Mouse (Mus musculus): ENCODE results near the gene Sdk1. TPM values are rescaled to one million over a fixed set of nuclear protein-coding genes. Genes with fewer than 3 reads are reported as not detected.

The Sdk1 gene
- polyA plus RNA-seq, 1 experiment from 2014 or later = 1.1 TPM

GRCm38 (mm10) chr5:141754278-141754677 lies 513.0 kb downstream of the Sdk1 start:
- no peaks in the 10 kb centered on the region for H3K36me3 ChIP-seq (ENCODE audit: control insufficient read depth, insufficient read depth, low read length)
- no peaks in the 10 kb centered on the region for H3K27me3 ChIP-seq (ENCODE audit: control insufficient read depth, insufficient read depth, low read length)
- 0 out of 2 replicates have a peak, but pooled peaks cover 2% of the 10 kb centered on the region for H3K4me1 ChIP-seq (replicated peaks; ENCODE audit: control insufficient read depth, insufficient read depth)
- no peaks in the 10 kb centered on the region for H3K9me3 ChIP-seq (ENCODE audit: control insufficient read depth, low read length)
- TF ChIP-seq CTCF (IDR thresholded peaks at IDR 0.05; ENCODE audit: low read depth) (no peak), EP300 (optimal IDR thresholded peaks at IDR 0.05) (no peak)
- H3K27ac ChIP-seq (replicated peaks) = no peak overlapping the region
- H3K4me2 ChIP-seq (replicated peaks; ENCODE audit: low read depth) = no peak overlapping the region
- DNase-seq (ENCODE audit: low spot score) (no peak), ATAC-seq (ENCODE audit: low FRiP score, low TSS enrichment) (no peak)
- H3K4me3 ChIP-seq (ENCODE audit: low read depth, low read length) = no peak overlapping the region
- no peak overlapping the region for H3K9ac ChIP-seq (ENCODE audit: low read length)
- WGBS = 37% methylated on average over 7 of the region's 7 CpGs

GRCm38 (mm10) chr5:141758885-141759284 lies 517.6 kb downstream of the Sdk1 start:
- no peaks in the 10 kb centered on the region for H3K9me3 ChIP-seq (ENCODE audit: control insufficient read depth, low read length)
- 0 out of 2 replicates have a peak, but pooled peaks cover 2% of the 10 kb centered on the region for H3K4me1 ChIP-seq (replicated peaks; ENCODE audit: control insufficient read depth, insufficient read depth)
- H3K9ac ChIP-seq (ENCODE audit: low read length) = no peak overlapping the region
- DNase-seq (ENCODE audit: low spot score) = peak; percentile 16
- ATAC-seq (ENCODE audit: low FRiP score, low TSS enrichment) = no peak
- H3K36me3 ChIP-seq (ENCODE audit: control insufficient read depth, insufficient read depth, low read length) = no peaks in the 10 kb centered on the region
- no peaks in the 10 kb centered on the region for H3K27me3 ChIP-seq (ENCODE audit: control insufficient read depth, insufficient read depth, low read length)
- no peak overlapping the region for H3K4me3 ChIP-seq (ENCODE audit: low read depth, low read length)
- H3K27ac ChIP-seq (replicated peaks) = no peak overlapping the region
- TF ChIP-seq CTCF (IDR thresholded peaks at IDR 0.05; ENCODE audit: low read depth) (no peak), EP300 (optimal IDR thresholded peaks at IDR 0.05) (no peak)
- H3K4me2 ChIP-seq (replicated peaks; ENCODE audit: low read depth) = no peak overlapping the region
- 31% methylated on average over 8 of the region's 8 CpGs for WGBS

GRCm38 (mm10) chr5:141764111-141764510 lies 522.8 kb downstream of the Sdk1 start:
- Histone ChIP-seq H3K9me3 (ENCODE audit: control insufficient read depth, low read length) (no peaks in the 10 kb centered on the region), H3K27me3 (ENCODE audit: control insufficient read depth, insufficient read depth, low read length) (no peaks in the 10 kb centered on the region), H3K9ac (ENCODE audit: low read length) (no peak overlapping the region), H3K27ac (replicated peaks) (no peak overlapping the region), H3K4me3 (ENCODE audit: low read depth, low read length) (no peak overlapping the region), H3K36me3 (ENCODE audit: control insufficient read depth, insufficient read depth, low read length) (no peaks in the 10 kb centered on the region), H3K4me2 (replicated peaks; ENCODE audit: low read depth) (no peak overlapping the region), H3K4me1 (replicated peaks; ENCODE audit: control insufficient read depth, insufficient read depth) (no peaks in the 10 kb centered on the region)
- WGBS = 83% methylated on average over 6 of the region's 6 CpGs
- ATAC-seq (ENCODE audit: low FRiP score, low TSS enrichment) (no peak), DNase-seq (ENCODE audit: low spot score) (no peak)
- TF ChIP-seq EP300 (optimal IDR thresholded peaks at IDR 0.05) (no peak), CTCF (IDR thresholded peaks at IDR 0.05; ENCODE audit: low read depth) (no peak)

GRCm38 (mm10) chr5:141768761-141769515 lies 527.6 kb downstream of the Sdk1 start:
- Histone ChIP-seq H3K4me3 (ENCODE audit: low read depth, low read length) (no peak overlapping the region), H3K4me1 (replicated peaks; ENCODE audit: control insufficient read depth, insufficient read depth) (no peaks in the 10 kb centered on the region), H3K36me3 (ENCODE audit: control insufficient read depth, insufficient read depth, low read length) (no peaks in the 10 kb centered on the region), H3K27me3 (ENCODE audit: control insufficient read depth, insufficient read depth, low read length) (no peaks in the 10 kb centered on the region), H3K9ac (ENCODE audit: low read length) (no peak overlapping the region), H3K9me3 (ENCODE audit: control insufficient read depth, low read length) (no peaks in the 10 kb centered on the region), H3K27ac (replicated peaks) (no peak overlapping the region), H3K4me2 (replicated peaks; ENCODE audit: low read depth) (no peak overlapping the region)
- TF ChIP-seq CTCF (IDR thresholded peaks at IDR 0.05; ENCODE audit: low read depth) = no peak
- TF ChIP-seq EP300 (optimal IDR thresholded peaks at IDR 0.05) = no peak
- WGBS = 25% methylated on average over 10 of the region's 10 CpGs
- DNase-seq (ENCODE audit: low spot score) (no peak), ATAC-seq (ENCODE audit: low FRiP score, low TSS enrichment) (no peak)

- H3K4me3 ChIP-seq (ENCODE audit: low read depth, low read length) = no peak overlapping the region
- H3K27ac ChIP-seq (replicated peaks) = no peak overlapping the region
- 62% methylated on average over 3 of the region's 3 CpGs for WGBS
- no peaks in the 10 kb centered on the region for H3K9me3 ChIP-seq (ENCODE audit: control insufficient read depth, low read length)
- no peak for ATAC-seq (ENCODE audit: low FRiP score, low TSS enrichment)
- H3K4me2 ChIP-seq (replicated peaks; ENCODE audit: low read depth) = no peak overlapping the region
- TF ChIP-seq CTCF (IDR thresholded peaks at IDR 0.05; ENCODE audit: low read depth) = no peak
- no peaks in the 10 kb centered on the region for H3K4me1 ChIP-seq (replicated peaks; ENCODE audit: control insufficient read depth, insufficient read depth)
- DNase-seq (ENCODE audit: low spot score) = no peak
- no peak overlapping the region for H3K9ac ChIP-seq (ENCODE audit: low read length)
- H3K36me3 ChIP-seq (ENCODE audit: control insufficient read depth, insufficient read depth, low read length) = no peaks in the 10 kb centered on the region
- no peaks in the 10 kb centered on the region for H3K27me3 ChIP-seq (ENCODE audit: control insufficient read depth, insufficient read depth, low read length)
Measured at GRCm38 (mm10) chr5:141771516-141771915, 530.2 kb downstream of the Sdk1 start.

GRCm38 (mm10) chr5:141778231-141778630 lies 536.9 kb downstream of the Sdk1 start:
- Histone ChIP-seq H3K9me3 (ENCODE audit: control insufficient read depth, low read length) (no peaks in the 10 kb centered on the region), H3K4me2 (replicated peaks; ENCODE audit: low read depth) (no peak overlapping the region), H3K27me3 (ENCODE audit: control insufficient read depth, insufficient read depth, low read length) (no peaks in the 10 kb centered on the region), H3K27ac (replicated peaks) (no peak overlapping the region), H3K36me3 (ENCODE audit: control insufficient read depth, insufficient read depth, low read length) (no peaks in the 10 kb centered on the region), H3K4me3 (ENCODE audit: low read depth, low read length) (no peak overlapping the region), H3K9ac (ENCODE audit: low read length) (no peak overlapping the region), H3K4me1 (replicated peaks; ENCODE audit: control insufficient read depth, insufficient read depth) (no peaks in the 10 kb centered on the region)
- DNase-seq (ENCODE audit: low spot score) = no peak
- 79% methylated on average over 4 of the region's 4 CpGs for WGBS
- no peak for TF ChIP-seq CTCF (IDR thresholded peaks at IDR 0.05; ENCODE audit: low read depth)
- TF ChIP-seq EP300 (optimal IDR thresholded peaks at IDR 0.05) = no peak
- no peak for ATAC-seq (ENCODE audit: low FRiP score, low TSS enrichment)

All from stomach, postnatal 0 days (tissue).